Mouse (Mus musculus) testis, adult 2 months (tissue): ENCODE measurements at regions not wholly inside any gene's neighbourhood (a gene's known extent, or its start where the extent isn't known, plus 50 kb on each side); places are given as distances from the start of the nearest gene placed in this dataset.

ENCODE experiments used
- CTCF ChIP-seq: fragments of 200-500 bp; IDR thresholded peaks from 2 replicates; pipeline ENCODE4 v1.5.1; 2012; ENCODE audit warnings: low read depth, mild to moderate bottlenecking, inconsistent platforms, low read length, moderate library complexity; ENCODE audit not compliant: control insufficient read depth, insufficient read depth, insufficient replicate concordance
- POLR2A ChIP-seq: fragments of 200-500 bp; IDR thresholded peaks from 2 replicates; pipeline ENCODE4 v1.6.1; 2012; ENCODE audit warnings: low read depth, mild to moderate bottlenecking, inconsistent platforms, low read length, moderate library complexity; ENCODE audit not compliant: control insufficient read depth

DNA sequence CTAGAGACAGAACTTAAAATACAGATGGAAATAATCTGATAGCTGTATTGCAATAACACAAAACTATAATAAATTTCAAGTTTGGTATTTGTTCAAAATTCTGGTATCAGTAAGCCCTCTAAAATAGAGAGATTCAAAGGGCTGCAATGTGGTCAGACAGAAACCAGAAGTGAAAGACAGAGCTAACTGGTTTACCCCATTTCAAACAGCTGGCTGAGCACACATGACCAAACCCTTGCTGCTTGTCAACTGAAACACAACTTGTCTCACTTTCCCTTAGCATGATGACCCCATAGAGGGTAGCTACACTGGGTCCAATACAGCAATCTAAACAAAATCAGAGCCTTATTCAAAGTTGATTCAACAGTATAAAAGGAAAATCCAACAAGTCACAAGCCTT, 234.2 kb upstream of the Sdr16c6 start:
- TF ChIP-seq POLR2A: no peak
- no peak for TF ChIP-seq CTCF
